18 mouse cellular contexts compared by ENCODE assay signal in the genomic region with DNA sequence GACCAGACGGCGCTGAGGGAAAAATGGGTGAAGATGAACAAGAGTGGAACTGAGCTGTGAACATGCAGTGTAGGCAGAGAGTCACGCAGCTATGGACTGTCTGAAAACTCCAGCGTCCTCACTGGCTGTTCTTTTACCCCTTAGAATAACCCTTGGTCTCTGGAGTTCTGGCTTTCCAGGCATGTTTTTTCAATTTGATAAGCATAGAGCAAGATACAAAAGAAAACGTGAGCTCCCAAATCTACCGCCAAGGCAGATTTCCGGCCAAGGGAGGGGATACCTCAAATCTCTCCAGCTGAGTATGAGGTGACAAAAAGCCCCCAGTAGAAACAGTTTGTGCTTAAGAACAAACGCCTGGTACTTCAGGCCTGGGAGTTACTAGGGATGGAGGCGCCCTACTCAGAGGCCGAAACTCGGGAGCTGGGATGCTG. TPM values are rescaled to one million over a fixed set of nuclear protein-coding genes. Genes with fewer than 3 reads are reported as not detected.
A peak's percentile ranks its signal among the peaks of the same experiment; 100 is the strongest.
DNase-seq lines count a peak whose midpoint lies in the region; ATAC-seq lines count a peak whose summit lies in the region.
"Had no signal": no experiment of that assay in that cellular context is flagged by ENCODE, and none has a peak within 500 bp of the region (broad histone marks: within the 10 kb centered on the region; RNA-seq: fewer than 3 reads in every experiment).

No protein-coding gene starts in this region.

- H3K4me2 ChIP-seq in forebrain, embryonic 16.5 days (ENCODE audit: low read length): no peak overlapping the region
- H3K4me2 ChIP-seq in forebrain, embryonic 14.5 days (ENCODE audit: low read length): peak overlapping the region; percentile 49
- H3K4me2 ChIP-seq in midbrain, embryonic 13.5 days (replicated peaks): peak overlapping the region; percentile 89
- H3K4me2 ChIP-seq: heart, embryonic 13.5 days had no signal

- H3K4me1 ChIP-seq in forebrain, embryonic 10.5 days: peaks cover 92% of the 10 kb centered on the region
- peaks cover 21% of the 10 kb centered on the region for H3K4me1 ChIP-seq in forebrain, embryonic 16.5 days (replicated peaks; ENCODE audit: control insufficient read depth, insufficient read depth, low read length)
- H3K4me1 ChIP-seq in forebrain, embryonic 14.5 days (ENCODE audit: control insufficient read depth, insufficient read depth, low read length): peaks cover 4% of the 10 kb centered on the region; the same call in 1 of the 2 replicates
- peaks cover 35% of the 10 kb centered on the region for H3K4me1 ChIP-seq in midbrain, embryonic 13.5 days (replicated peaks)

- ATAC-seq in forebrain, embryonic 16.5 days: no peak
- ATAC-seq in forebrain, embryonic 14.5 days: no peak
- peak; percentile 28; the same call in 1 of the 2 replicates for ATAC-seq in midbrain, embryonic 13.5 days

- 2% methylated on average over 11 of the region's 11 CpGs for WGBS in forebrain, embryonic 10.5 days
- WGBS in forebrain, embryonic 16.5 days: 10% methylated on average over 11 of the region's 11 CpGs
- 3% methylated on average over 11 of the region's 11 CpGs for WGBS in forebrain, embryonic 14.5 days
- WGBS in midbrain, embryonic 13.5 days: 2% methylated on average over 11 of the region's 11 CpGs

- no peaks in the 10 kb centered on the region for H3K9me3 ChIP-seq in forebrain, embryonic 10.5 days
- H3K9me3 ChIP-seq in forebrain, embryonic 16.5 days (ENCODE audit: control insufficient read depth, low read length): no peaks in the 10 kb centered on the region
- H3K9me3 ChIP-seq in forebrain, embryonic 14.5 days (replicated peaks; ENCODE audit: control insufficient read depth, low read length): no peaks in the 10 kb centered on the region
- no peaks in the 10 kb centered on the region for H3K9me3 ChIP-seq in midbrain, embryonic 13.5 days
- H3K9me3 ChIP-seq: heart, embryonic 13.5 days had no signal

- H3K27ac ChIP-seq in forebrain, embryonic 10.5 days: peak overlapping the region; percentile 95
- no peak overlapping the region for H3K27ac ChIP-seq in forebrain, embryonic 16.5 days (ENCODE audit: low read length)
- peak overlapping the region; percentile 76 for H3K27ac ChIP-seq in forebrain, embryonic 14.5 days (ENCODE audit: low read depth, low read length)
- peak overlapping the region; percentile 90 for H3K27ac ChIP-seq in midbrain, embryonic 13.5 days
- H3K27ac ChIP-seq: heart, embryonic 13.5 days had no signal

- intact Hi-C loops in heart, postnatal 36 days (cut with DNase I): no loop called here

- DNase-seq in forebrain, embryonic 10.5 days (ENCODE audit: extremely low spot score, low spot score): peak; percentile 48
- DNase-seq in embryo, embryonic 10 days (ENCODE audit: low spot score): peak; percentile 45
- no peak for DNase-seq in forebrain, embryonic 14.5 days (ENCODE audit: low spot score)
- DNase-seq in gastrocnemius, adult 18-20 months (ENCODE audit: low spot score): no peak
- DNase-seq in kidney, postnatal 14 days: no peak
- DNase-seq in heart, postnatal 36 days: no peak
- DNase-seq: layer of hippocampus, adult 9-11 months; thymus, postnatal 14 days had no signal

- no peak overlapping the region for H3K9ac ChIP-seq in forebrain, embryonic 16.5 days (replicated peaks; ENCODE audit: low read depth, low read length)
- no peak overlapping the region for H3K9ac ChIP-seq in forebrain, embryonic 14.5 days (ENCODE audit: low read length)
- peak overlapping the region; percentile 97 for H3K9ac ChIP-seq in midbrain, embryonic 13.5 days (replicated peaks)
- H3K9ac ChIP-seq: heart, embryonic 13.5 days had no signal

- peaks cover 93% of the 10 kb centered on the region for H3K27me3 ChIP-seq in forebrain, embryonic 10.5 days (ENCODE audit: poor library complexity, severe bottlenecking)
- peaks cover 45% of the 10 kb centered on the region for H3K27me3 ChIP-seq in forebrain, embryonic 16.5 days (replicated peaks; ENCODE audit: control insufficient read depth, insufficient read depth, low read length)
- H3K27me3 ChIP-seq in forebrain, embryonic 14.5 days (replicated peaks; ENCODE audit: control insufficient read depth, insufficient read depth, low read length): peaks cover 50% of the 10 kb centered on the region
- peaks cover 17% of the 10 kb centered on the region; the same call in 1 of the 2 replicates for H3K27me3 ChIP-seq in midbrain, embryonic 13.5 days

- peak overlapping the region; percentile 69 for H3K4me3 ChIP-seq in forebrain, embryonic 10.5 days
- H3K4me3 ChIP-seq in forebrain, embryonic 16.5 days (replicated peaks; ENCODE audit: low read length): no peak overlapping the region
- peak overlapping the region; percentile 4; the same call in 1 of the 2 replicates for H3K4me3 ChIP-seq in forebrain, embryonic 14.5 days (ENCODE audit: low read depth, low read length)
- H3K4me3 ChIP-seq in midbrain, embryonic 13.5 days (replicated peaks): peak overlapping the region; percentile 69
- H3K4me3 ChIP-seq: heart, embryonic 13.5 days had no signal

- H3K36me3 ChIP-seq in forebrain, embryonic 10.5 days (replicated peaks): no peaks in the 10 kb centered on the region
- H3K36me3 ChIP-seq in forebrain, embryonic 16.5 days (ENCODE audit: control insufficient read depth, insufficient read depth): no peaks in the 10 kb centered on the region
- H3K36me3 ChIP-seq in forebrain, embryonic 14.5 days (ENCODE audit: control insufficient read depth, insufficient read depth, low read length): no peaks in the 10 kb centered on the region
- H3K36me3 ChIP-seq in midbrain, embryonic 13.5 days: no peaks in the 10 kb centered on the region
- H3K36me3 ChIP-seq: heart, embryonic 13.5 days had no signal

RNA-seq across cellular contexts. Expression of a gene that starts 5.6 kb away (rescaled TPM):
- polyA plus RNA-seq in forebrain, embryonic 10.5 days (2016; fragmentation: Nextera tagmentation; extraction: Ambion mirVana): 59.1 and 68.9 TPM in 2 replicates
- polyA plus RNA-seq in forebrain, embryonic 16.5 days (2015; fragmentation: Nextera tagmentation; extraction: Ambion mirVana): 9.3 and 9.9 TPM in 2 replicates
- 18.1 and 19.0 TPM in 2 replicates for polyA plus RNA-seq in forebrain, embryonic 14.5 days (2014; fragmentation: Nextera tagmentation; extraction: Ambion mirVana)
- 133 and 155 TPM in 2 replicates for polyA plus RNA-seq in midbrain, embryonic 13.5 days (2015; fragmentation: Nextera tagmentation; extraction: Ambion mirVana)
- total RNA-seq in gastrocnemius, adult 18-20 months (2021): not detected
- total RNA-seq in heart, postnatal 36 days (2021): not detected
- total RNA-seq: gastrocnemius, postnatal 4 days; megakaryocyte-erythroid progenitor cell, adult 5-6 weeks; MEL had no signal
- polyA plus RNA-seq: C2C12; heart, embryonic 13.5 days; kidney, embryonic 16.5 days; lung, embryonic 16.5 days; neural tube, embryonic 14.5 days had no signal

Comparison
In these comparisons a context has a peak if more than half of its experiments do, and no peak if none do; other contexts are left out.
1. DNase-seq: peak in forebrain, embryonic 10.5 days (single experiment) and embryo, embryonic 10 days (single experiment); none in forebrain, embryonic 14.5 days (single experiment), gastrocnemius, adult 18-20 months (single experiment), kidney, postnatal 14 days (single experiment) and heart, postnatal 36 days (0 of 2).